9 mouse cellular contexts compared by ENCODE assay signal in the genomic region with DNA sequence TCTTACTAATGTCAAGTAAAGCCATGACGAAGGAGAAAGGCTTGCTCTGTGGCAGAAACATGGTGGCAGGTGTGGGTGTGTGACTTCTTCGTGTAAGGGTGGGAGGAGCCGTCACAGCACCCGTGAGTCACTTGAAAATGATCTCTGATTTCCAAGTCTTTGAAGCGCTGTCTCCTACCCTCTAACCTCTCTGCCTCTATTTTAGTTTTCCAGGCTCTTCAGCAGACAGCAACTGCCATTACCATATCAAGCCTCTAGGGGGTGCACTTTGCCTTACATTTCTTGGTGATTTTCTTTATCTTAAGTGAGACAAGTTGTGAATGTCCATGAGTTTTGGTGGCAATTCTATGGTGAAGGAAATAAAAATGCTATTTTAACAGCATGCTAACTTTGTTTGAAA. TPM values are rescaled to one million over a fixed set of nuclear protein-coding genes. Genes with fewer than 3 reads are reported as not detected.
A peak's percentile ranks its signal among the peaks of the same experiment; 100 is the strongest.
DNase-seq lines count a peak whose midpoint lies in the region; ATAC-seq and TF ChIP-seq lines count a peak whose summit lies in the region.
"Had no signal": no experiment of that assay in that cellular context is flagged by ENCODE, and none has a peak within 500 bp of the region (broad histone marks: within the 10 kb centered on the region; RNA-seq: fewer than 3 reads in every experiment).

No protein-coding gene starts in this region.

- H3K27ac ChIP-seq in hindbrain, embryonic 10.5 days = no peak overlapping the region
- H3K27ac ChIP-seq in hindbrain, embryonic 13.5 days = no peak overlapping the region
- H3K27ac ChIP-seq in ES-E14 (ENCODE audit: insufficient read depth, low read depth, low read length, poor library complexity, severe bottlenecking) = no peak overlapping the region
- H3K27ac ChIP-seq: neural tube, embryonic 13.5 days had no signal

- H3K4me1 ChIP-seq in hindbrain, embryonic 10.5 days (replicated peaks) = peaks cover 34% of the 10 kb centered on the region
- peaks cover 24% of the 10 kb centered on the region for H3K4me1 ChIP-seq in hindbrain, embryonic 13.5 days (replicated peaks)
- H3K4me1 ChIP-seq in ES-E14 (ENCODE audit: control insufficient read depth in 2 of 2, insufficient read depth in 2 of 2, low read length in 2 of 2, poor library complexity in 1 of 2) = peaks cover 0 to 11% of the 10 kb centered on the region in 2 experiments; a peak in 1 of 4 replicates

- in situ Hi-C loops in ES-E14 (cut with MboI; ENCODE audit: low sequenced_read_pairs in 2 of 2, unreplicated experiment in 2 of 2) = no loop called here

- H3K9me3 ChIP-seq in hindbrain, embryonic 10.5 days = no peaks in the 10 kb centered on the region
- no peaks in the 10 kb centered on the region for H3K9me3 ChIP-seq in hindbrain, embryonic 13.5 days
- no peaks in the 10 kb centered on the region for H3K9me3 ChIP-seq in ES-E14 (ENCODE audit: control insufficient read depth, insufficient read depth, low read depth, low read length)
- H3K9me3 ChIP-seq: neural tube, embryonic 13.5 days had no signal

- H3K4me2 ChIP-seq in hindbrain, embryonic 13.5 days = no peak overlapping the region
- H3K4me2 ChIP-seq: neural tube, embryonic 13.5 days had no signal

- no peak overlapping the region for H3K9ac ChIP-seq in hindbrain, embryonic 13.5 days
- no peak overlapping the region for H3K9ac ChIP-seq in ES-E14 (ENCODE audit: insufficient read depth, low read depth, low read length, poor library complexity, severe bottlenecking)
- H3K9ac ChIP-seq: neural tube, embryonic 13.5 days had no signal

- peaks cover 28% of the 10 kb centered on the region for H3K36me3 ChIP-seq in hindbrain, embryonic 10.5 days
- peaks cover 34% of the 10 kb centered on the region for H3K36me3 ChIP-seq in hindbrain, embryonic 13.5 days
- H3K36me3 ChIP-seq in ES-E14 (ENCODE audit: control insufficient read depth, insufficient read depth, low read length, poor library complexity, severe bottlenecking) = peaks cover 3% of the 10 kb centered on the region; the same call in 1 of the 2 replicates

- no peak overlapping the region for H3K4me3 ChIP-seq in hindbrain, embryonic 10.5 days
- H3K4me3 ChIP-seq in hindbrain, embryonic 13.5 days = no peak overlapping the region
- H3K4me3 ChIP-seq in ES-E14 (ENCODE audit: insufficient read depth in 1 of 2, low read depth in 1 of 2, low read length in 2 of 2, poor library complexity in 1 of 2, severe bottlenecking in 1 of 2) = no peak overlapping the region
- H3K4me3 ChIP-seq: neural tube, embryonic 13.5 days had no signal

- WGBS in hindbrain, embryonic 10.5 days = 54% methylated on average over 5 of the region's 5 CpGs
- 63% methylated on average over 5 of the region's 5 CpGs for WGBS in hindbrain, embryonic 13.5 days

- peak; percentile 21 for DNase-seq in hindbrain, embryonic 10.5 days (ENCODE audit: low spot score)
- peak; percentile 45 for DNase-seq in A20 (ENCODE audit: low read depth, low spot score)
- DNase-seq in ES-E14 (ENCODE audit: low read depth, low spot score) = peak; percentile 55
- DNase-seq in embryo, embryonic 11 days = peak; percentile 49
- peak; percentile 57 for DNase-seq in lung, postnatal 14 days
- no peak for DNase-seq in spleen, postnatal 4 days (ENCODE audit: low spot score in 2 of 2)
- DNase-seq in spleen, postnatal 14 days (ENCODE audit: low spot score in 2 of 2) = no peak

- ATAC-seq in hindbrain, embryonic 13.5 days (ENCODE audit: low FRiP score) = no peak

- peaks cover 26% of the 10 kb centered on the region; the same call in 1 of the 2 replicates for H3K27me3 ChIP-seq in hindbrain, embryonic 10.5 days (ENCODE audit: insufficient read depth, poor library complexity, severe bottlenecking)
- no peaks in the 10 kb centered on the region for H3K27me3 ChIP-seq in hindbrain, embryonic 13.5 days
- H3K27me3 ChIP-seq: neural tube, embryonic 13.5 days had no signal

TF ChIP-seq in ES-E14, 5 proteins besides CTCF, POLR2A, EP300 and RAD21:
- TF ChIP-seq ZNF384 (IDR thresholded peaks at IDR 0.05; ENCODE audit: low read depth, low read length) = no peak
- TF ChIP-seq ZC3H11A (IDR thresholded peaks at IDR 0.05; ENCODE audit: borderline replicate concordance, low read depth, low read length) = peak; percentile 16; the same call in 1 of the 2 replicates

RNA-seq across cellular contexts. Expression of gene 1110017D15Rik, which starts 5.7 kb away (rescaled TPM):
- 8.1 and 14.7 TPM in 2 replicates for polyA plus RNA-seq in hindbrain, embryonic 10.5 days (2016; fragmentation: Nextera tagmentation; extraction: Ambion mirVana)
- polyA plus RNA-seq in hindbrain, embryonic 13.5 days (2015; fragmentation: Nextera tagmentation; extraction: Ambion mirVana) = 9.8 and 17.9 TPM in 2 replicates
- total RNA-seq in ES-E14 (2012; rRNA removed) = not detected in 2 replicates

RNA-seq across cellular contexts. Expression of gene AI464131, which starts 19.9 kb away (rescaled TPM):
- 7.4 and 9.1 TPM in 2 replicates for polyA plus RNA-seq in hindbrain, embryonic 10.5 days (2016; fragmentation: Nextera tagmentation; extraction: Ambion mirVana)
- 7.0 TPM in 2 replicates for polyA plus RNA-seq in hindbrain, embryonic 13.5 days (2015; fragmentation: Nextera tagmentation; extraction: Ambion mirVana)
- 6.4 and 11.6 TPM in 2 replicates for total RNA-seq in ES-E14 (2012; rRNA removed)

RNA-seq across cellular contexts. Expression of gene Fam219a, which starts 46.5 kb away (rescaled TPM):
- 6.2 and 8.3 TPM in 2 replicates for polyA plus RNA-seq in hindbrain, embryonic 10.5 days (2016; fragmentation: Nextera tagmentation; extraction: Ambion mirVana)
- polyA plus RNA-seq in hindbrain, embryonic 13.5 days (2015; fragmentation: Nextera tagmentation; extraction: Ambion mirVana) = 16.7 and 18.1 TPM in 2 replicates
- total RNA-seq in ES-E14 (2012; rRNA removed) = 2.9 TPM in 2 replicates

RNA-seq across cellular contexts. Expression of gene Dnaic1, which starts 46.8 kb away (rescaled TPM):
- 1.4 and 4.3 TPM in 2 replicates for polyA plus RNA-seq in hindbrain, embryonic 10.5 days (2016; fragmentation: Nextera tagmentation; extraction: Ambion mirVana)
- polyA plus RNA-seq in hindbrain, embryonic 13.5 days (2015; fragmentation: Nextera tagmentation; extraction: Ambion mirVana) = 3.2 and 5.0 TPM in 2 replicates
- total RNA-seq in ES-E14 (2012; rRNA removed) = 1.7 and 2.0 TPM in 2 replicates

RNA-seq across cellular contexts. Expression of gene Nudt2, which starts 57.8 kb away (rescaled TPM):
- polyA plus RNA-seq in hindbrain, embryonic 10.5 days (2016; fragmentation: Nextera tagmentation; extraction: Ambion mirVana) = 57.6 and 73.0 TPM in 2 replicates
- 58.0 and 60.4 TPM in 2 replicates for polyA plus RNA-seq in hindbrain, embryonic 13.5 days (2015; fragmentation: Nextera tagmentation; extraction: Ambion mirVana)
- total RNA-seq in ES-E14 (2012; rRNA removed) = 11.9 and 19.8 TPM in 2 replicates

Comparison
In these comparisons a context has a peak if more than half of its experiments do, and no peak if none do; other contexts are left out.
1. DNase-seq: peak in hindbrain, embryonic 10.5 days (single experiment), A20 (single experiment), ES-E14 (single experiment), embryo, embryonic 11 days (single experiment) and lung, postnatal 14 days (single experiment); none in spleen, postnatal 4 days (0 of 2) and spleen, postnatal 14 days (0 of 2).